Mouse (Mus musculus) myocyte (in vitro differentiated cells): Measurements from ENCODE around the gene Grik1. TPM values are rescaled to one million over a fixed set of nuclear protein-coding genes. Genes with fewer than 3 reads are reported as not detected.

Experiments used
- H3K27me3 ChIP-seq: one replicate; pipeline ENCODE4 v1.6.1; 2011; ENCODE audit not compliant: control insufficient read depth, insufficient read depth, insufficient read length
- H3K36me3 ChIP-seq: one replicate; pipeline ENCODE4 v1.6.1; 2011; ENCODE audit not compliant: control insufficient read depth, insufficient read depth
- H3K4me2 ChIP-seq: one replicate; pipeline ENCODE4 v1.6.1; 2011; ENCODE audit warnings: low read depth, control low read depth
- H3K4me3 ChIP-seq: one replicate; pipeline ENCODE4 v1.5.1; 2011; ENCODE audit warnings: mild to moderate bottlenecking, control low read depth, moderate library complexity
- H3K79me2 ChIP-seq: one replicate; pipeline ENCODE4 v1.6.1; 2011; ENCODE audit not compliant: control insufficient read depth, insufficient read depth
- H3ac ChIP-seq: one replicate; pipeline ENCODE4 v1.6.1; 2011; ENCODE audit not compliant: control insufficient read depth, insufficient read length
- CEBPB ChIP-seq: IDR thresholded peaks from 2 replicates; pipeline ENCODE4 v1.6.1; 2011; ENCODE audit warnings: mild to moderate bottlenecking, moderate library complexity; ENCODE audit not compliant: poor library complexity, insufficient read depth, severe bottlenecking
- E2F4 ChIP-seq: IDR thresholded peaks from one replicate; pipeline ENCODE4 v1.6.1; 2011; ENCODE audit warnings: mild to moderate bottlenecking, control low read depth, moderate library complexity; ENCODE audit not compliant: insufficient read depth
- MAX ChIP-seq: IDR thresholded peaks from one replicate; pipeline ENCODE4 v1.6.1; 2011; ENCODE audit warnings: low read depth, mild to moderate bottlenecking, control low read depth
- MYOD1 ChIP-seq, 3 experiments: IDR thresholded peaks; one replicate each; pipeline ENCODE4 v1.6.1; 2011; ENCODE audit warnings: control low read depth in 2 of 3, low read depth in 2 of 3, mild to moderate bottlenecking in 2 of 3, moderate library complexity in 1 of 3; ENCODE audit not compliant: insufficient read length in 2 of 3, control insufficient read depth in 1 of 3
- MYOG ChIP-seq, 3 experiments: IDR thresholded peaks; one replicate each; pipeline ENCODE4 v1.6.1; 2011; ENCODE audit warnings: control low read depth in 2 of 3, low read depth in 2 of 3, mild to moderate bottlenecking in 2 of 3; ENCODE audit not compliant: insufficient read length in 2 of 3, control insufficient read depth in 1 of 3, insufficient read depth in 1 of 3
- POLR2A ChIP-seq: IDR thresholded peaks from one replicate; pipeline ENCODE4 v1.6.1; 2011; ENCODE audit warnings: low read depth, mild to moderate bottlenecking, control low read depth, moderate library complexity; ENCODE audit not compliant: insufficient read length
- POLR2AphosphoS2 ChIP-seq: IDR thresholded peaks from one replicate; pipeline ENCODE4 v1.6.1; 2011; ENCODE audit warnings: low read depth, control low read depth; ENCODE audit not compliant: insufficient read length
- REST ChIP-seq: IDR thresholded peaks from one replicate; pipeline ENCODE4 v1.6.1; 2011; ENCODE audit warnings: mild to moderate bottlenecking, control low read depth, moderate library complexity; ENCODE audit not compliant: insufficient read depth, insufficient read length
- SRF ChIP-seq: IDR thresholded peaks from one replicate; pipeline ENCODE4 v1.6.1; 2011; ENCODE audit warnings: low read depth; ENCODE audit not compliant: control insufficient read depth, insufficient read length
- TCF12 ChIP-seq: IDR thresholded peaks from one replicate; pipeline ENCODE4 v1.6.1; 2011; ENCODE audit warnings: mild to moderate bottlenecking, control low read depth; ENCODE audit not compliant: poor library complexity, insufficient read depth, severe bottlenecking
- TCF3 ChIP-seq: IDR thresholded peaks from one replicate; pipeline ENCODE4 v1.6.1; 2011; ENCODE audit warnings: low read depth, control low read depth; ENCODE audit not compliant: insufficient read length
- USF1 ChIP-seq: IDR thresholded peaks from one replicate; pipeline ENCODE4 v1.6.1; 2011; ENCODE audit warnings: low read depth, mild to moderate bottlenecking, control low read depth, moderate library complexity
- polyA plus RNA-seq: library from polyadenylated mRNA; unstranded; fragments of >200 nt; fragmentation: generic; extraction: Trizol; gene quantifications from one replicate; pipeline ENCODE4 v1.2.1, GENCODE M21; 2012; ENCODE audit warnings: missing spikeins

The Grik1 gene
- polyA plus RNA-seq, 1 experiment = not detected

GRCm38 (mm10) chr16:88060936-88061335 lies 229.1 kb downstream of the Grik1 start:
- Histone ChIP-seq H3K4me2 (no peak overlapping the region), H3ac (no peak overlapping the region), H3K79me2 (no peaks in the 10 kb centered on the region), H3K36me3 (no peaks in the 10 kb centered on the region), H3K27me3 (no peaks in the 10 kb centered on the region), H3K4me3 (no peak overlapping the region)
- TF ChIP-seq REST (no peak), TCF12 (no peak), SRF (no peak)

DNA sequence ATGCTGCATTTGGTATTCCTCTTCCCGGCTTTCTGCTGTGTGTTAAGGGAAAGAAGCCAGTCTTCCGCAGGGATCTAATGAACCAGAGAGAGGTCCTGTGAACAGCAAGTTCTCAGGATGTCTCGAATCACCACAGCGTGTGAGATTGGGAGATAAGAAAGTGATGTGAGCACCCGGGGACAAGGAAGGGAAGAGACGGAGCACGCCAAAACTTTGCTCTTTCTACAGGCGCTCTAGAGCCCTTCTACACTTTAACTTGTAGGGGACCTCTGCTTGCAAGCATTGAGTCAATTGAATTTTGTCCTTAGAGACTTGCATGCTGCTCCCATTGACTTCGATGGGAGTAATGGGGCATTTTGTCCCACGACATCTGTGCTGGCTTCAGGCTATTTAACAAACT lies 241.9 kb downstream of the Grik1 start:
- TF ChIP-seq TCF12 (no peak), POLR2AphosphoS2 (no peak), POLR2A (no peak), CEBPB (no peak), MYOG (IDR thresholded peaks at IDR 0.05; ENCODE audit: control insufficient read depth in 1 of 3, insufficient read depth in 1 of 3, insufficient read length in 2 of 3, low read depth in 2 of 3) (no peak), USF1 (no peak)
- Histone ChIP-seq H3K36me3 (no peaks in the 10 kb centered on the region), H3K79me2 (no peaks in the 10 kb centered on the region), H3K27me3 (no peaks in the 10 kb centered on the region), H3ac (no peak overlapping the region), H3K4me2 (no peak overlapping the region), H3K4me3 (no peak overlapping the region)

GRCm38 (mm10) chr16:88044321-88044720 lies 245.7 kb downstream of the Grik1 start:
- Histone ChIP-seq H3K36me3 (no peaks in the 10 kb centered on the region), H3K27me3 (no peaks in the 10 kb centered on the region), H3K79me2 (no peaks in the 10 kb centered on the region), H3ac (no peak overlapping the region), H3K4me3 (no peak overlapping the region), H3K4me2 (no peak overlapping the region)
- TF ChIP-seq E2F4 = no peak
- TF ChIP-seq MYOD1 (IDR thresholded peaks at IDR 0.05; ENCODE audit: control insufficient read depth in 1 of 3, insufficient read length in 2 of 3, low read depth in 2 of 3) = no peak
- TF ChIP-seq MAX = no peak
- no peak for TF ChIP-seq SRF
- TF ChIP-seq CEBPB = no peak
- no peak for TF ChIP-seq REST
- TF ChIP-seq POLR2A = no peak
- TF ChIP-seq USF1 = no peak
- TF ChIP-seq MYOG (IDR thresholded peaks at IDR 0.05; ENCODE audit: control insufficient read depth in 1 of 3, insufficient read depth in 1 of 3, insufficient read length in 2 of 3, low read depth in 2 of 3) = no peak
- no peak for TF ChIP-seq POLR2AphosphoS2
- TF ChIP-seq TCF3 = no peak
- TF ChIP-seq TCF12 = no peak

DNA sequence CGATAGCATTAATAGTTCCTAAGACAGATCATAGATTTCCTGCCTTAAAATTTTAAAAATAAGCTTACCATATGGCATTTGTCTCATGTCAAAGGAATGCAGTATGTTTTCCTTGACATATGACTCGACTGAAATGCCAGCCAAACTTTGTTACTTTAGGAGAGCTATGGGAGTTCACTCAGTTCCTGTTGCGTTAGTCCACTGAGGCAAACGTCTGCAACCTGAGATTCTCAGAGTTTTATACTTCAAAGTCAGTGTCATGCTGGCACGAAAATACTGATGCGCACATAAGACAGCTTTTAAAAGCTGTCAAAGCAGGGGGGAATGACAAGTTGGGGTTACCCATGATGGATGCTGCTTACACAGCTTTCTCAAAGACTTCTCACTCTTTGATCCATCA lies 247.6 kb downstream of the Grik1 start:
- Histone ChIP-seq H3K4me3 (no peak overlapping the region), H3K27me3 (no peaks in the 10 kb centered on the region), H3K36me3 (no peaks in the 10 kb centered on the region), H3K4me2 (peak overlapping the region; percentile 18), H3ac (no peak overlapping the region), H3K79me2 (no peaks in the 10 kb centered on the region)
- no peak for TF ChIP-seq SRF
- TF ChIP-seq MYOG (IDR thresholded peaks at IDR 0.05; ENCODE audit: control insufficient read depth in 1 of 3, insufficient read depth in 1 of 3, insufficient read length in 2 of 3, low read depth in 2 of 3) = no peak
- no peak for TF ChIP-seq E2F4
- no peak for TF ChIP-seq USF1
- no peak for TF ChIP-seq CEBPB
- TF ChIP-seq POLR2AphosphoS2 = no peak
- TF ChIP-seq MYOD1 (IDR thresholded peaks at IDR 0.05; ENCODE audit: control insufficient read depth in 1 of 3, insufficient read length in 2 of 3, low read depth in 2 of 3) = no peak
- no peak for TF ChIP-seq MAX
- TF ChIP-seq TCF3 = no peak
- TF ChIP-seq TCF12 = no peak
- no peak for TF ChIP-seq POLR2A
- TF ChIP-seq REST = no peak

GRCm38 (mm10) chr16:88038503-88039091 lies 251.5 kb downstream of the Grik1 start:
- H3K36me3 ChIP-seq = no peaks in the 10 kb centered on the region
- no peaks in the 10 kb centered on the region for H3K27me3 ChIP-seq
- no peak overlapping the region for H3K4me2 ChIP-seq
- H3K79me2 ChIP-seq = no peaks in the 10 kb centered on the region
- TF ChIP-seq E2F4 (no peak), CEBPB (no peak), MYOG (IDR thresholded peaks at IDR 0.05; ENCODE audit: control insufficient read depth in 1 of 3, insufficient read depth in 1 of 3, insufficient read length in 2 of 3, low read depth in 2 of 3) (no peak), USF1 (no peak), REST (no peak), TCF12 (no peak), MAX (no peak), SRF (no peak), POLR2AphosphoS2 (no peak), TCF3 (no peak), POLR2A (no peak), MYOD1 (IDR thresholded peaks at IDR 0.05; ENCODE audit: control insufficient read depth in 1 of 3, insufficient read length in 2 of 3, low read depth in 2 of 3) (no peak)
- no peak overlapping the region for H3K4me3 ChIP-seq
- no peak overlapping the region for H3ac ChIP-seq
